Mouse (Mus musculus) heart, embryonic 13.5 days (tissue): ENCODE measurements around the gene Rpl41. TPM values are rescaled to one million over a fixed set of nuclear protein-coding genes. Genes with fewer than 3 reads are reported as not detected.
A peak's percentile ranks its signal among the peaks of the same experiment; 100 is the strongest.

ENCODE experiments used
- ATAC-seq: fragments of 200-750 bp; cut with Nextera tagmentation; 2 replicates; pipeline ENCODE4 v1.8.0; 2017; ENCODE audit warnings: moderate TSS enrichment; ENCODE audit not compliant: insufficient number of reproducible peaks, low FRiP score, low TSS enrichment; ENCODE audit errors: extremely low read depth
- H3K27ac ChIP-seq: fragments of 300-500 bp; sonication (generic); replicated peaks from 2 replicates; pipeline ENCODE4 v1.5.1; 2015; ENCODE audit warnings: moderate library complexity, mild to moderate bottlenecking, inconsistent platforms
- H3K27me3 ChIP-seq: fragments of 300-500 bp; sonication (generic); replicated peaks from 2 replicates; pipeline ENCODE4 v1.6.1; 2015; ENCODE audit warnings: mild to moderate bottlenecking, inconsistent platforms
- H3K36me3 ChIP-seq: fragments of 300-500 bp; sonication (generic); 2 replicates; pipeline ENCODE4 v1.6.1; 2015; ENCODE audit warnings: mild to moderate bottlenecking, inconsistent platforms
- H3K4me1 ChIP-seq: fragments of 300-500 bp; sonication (generic); 2 replicates; pipeline ENCODE4 v1.6.1; 2015; ENCODE audit warnings: inconsistent platforms
- H3K4me2 ChIP-seq: fragments of 300-500 bp; sonication (generic); 2 replicates; pipeline ENCODE4 v1.6.1; 2015; ENCODE audit warnings: inconsistent platforms, mild to moderate bottlenecking, moderate library complexity
- H3K4me3 ChIP-seq: fragments of 300-500 bp; sonication (generic); 2 replicates; pipeline ENCODE4 v1.5.1; 2015; ENCODE audit warnings: moderate library complexity, mild to moderate bottlenecking, inconsistent platforms
- H3K9ac ChIP-seq: fragments of 300-500 bp; sonication (generic); 2 replicates; pipeline ENCODE4 v1.6.1; 2015; ENCODE audit warnings: inconsistent platforms, mild to moderate bottlenecking, moderate library complexity
- H3K9me3 ChIP-seq: fragments of 300-500 bp; sonication (generic); 2 replicates; pipeline ENCODE4 v1.6.1; 2016; ENCODE audit warnings: inconsistent platforms
- WGBS: fragments of 180-500 bp; shearing (Covaris S2); methylation state at CpG from one replicate; pipeline ENCODE4 v1.1.7; 2015; ENCODE audit warnings: mixed read lengths; 5-methylcytosine and 5-hydroxymethylcytosine counted together
- polyA plus RNA-seq: library from polyadenylated mRNA; unstranded; fragments of >200 nt; fragmentation: Nextera tagmentation; extraction: Ambion mirVana; gene quantifications from 2 replicates; pipeline ENCODE4 v1.2.1, GENCODE M21; 2015

Gene Rpl41
- polyA plus RNA-seq, 1 experiment from 2014 or later = 2,656 TPM

DNA sequence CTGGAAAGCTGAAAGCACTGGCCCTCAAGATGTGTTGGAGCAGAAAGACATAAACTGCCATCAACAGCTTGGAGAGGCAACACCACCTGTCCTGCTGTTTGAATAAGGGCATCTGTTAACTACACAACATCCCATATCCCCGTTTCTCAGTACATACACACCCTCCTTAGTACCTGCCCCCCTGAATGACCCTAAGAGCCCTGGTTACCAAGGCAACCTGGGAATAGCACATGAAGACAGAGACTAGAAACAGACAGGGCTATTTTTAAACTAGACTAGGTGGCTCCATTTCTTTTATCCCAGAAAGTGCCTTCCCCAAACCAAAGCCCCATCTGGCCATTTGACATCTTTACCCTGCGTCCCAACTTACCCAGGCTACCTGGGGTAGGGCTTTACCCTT lies 6.0 kb downstream of the Rpl41 start:
- peaks cover 49% of the 10 kb centered on the region for H3K36me3 ChIP-seq
- no peaks in the 10 kb centered on the region for H3K27me3 ChIP-seq
- H3K9me3 ChIP-seq = no peaks in the 10 kb centered on the region
- no peak overlapping the region for H3K4me3 ChIP-seq
- peaks cover 28% of the 10 kb centered on the region for H3K4me1 ChIP-seq
- no peak overlapping the region for H3K27ac ChIP-seq
- no peak for ATAC-seq
- WGBS = 39% methylated on average over 2 of the region's 2 CpGs
- no peak overlapping the region for H3K4me2 ChIP-seq
- peak overlapping the region; percentile 20; the same call in 1 of the 2 replicates for H3K9ac ChIP-seq

GRCm38 (mm10) chr10:128538340-128538870 lies 10.7 kb downstream of the Rpl41 start:
- H3K4me2 ChIP-seq = no peak overlapping the region
- no peaks in the 10 kb centered on the region for H3K27me3 ChIP-seq
- H3K9ac ChIP-seq = no peak overlapping the region
- H3K4me3 ChIP-seq = no peak overlapping the region
- peaks cover 24% of the 10 kb centered on the region for H3K36me3 ChIP-seq
- H3K9me3 ChIP-seq = no peaks in the 10 kb centered on the region
- WGBS = 75% methylated on average over 1 of the region's 1 CpGs
- no peak overlapping the region for H3K27ac ChIP-seq
- ATAC-seq = no peak
- H3K4me1 ChIP-seq = peaks cover 16% of the 10 kb centered on the region

DNA sequence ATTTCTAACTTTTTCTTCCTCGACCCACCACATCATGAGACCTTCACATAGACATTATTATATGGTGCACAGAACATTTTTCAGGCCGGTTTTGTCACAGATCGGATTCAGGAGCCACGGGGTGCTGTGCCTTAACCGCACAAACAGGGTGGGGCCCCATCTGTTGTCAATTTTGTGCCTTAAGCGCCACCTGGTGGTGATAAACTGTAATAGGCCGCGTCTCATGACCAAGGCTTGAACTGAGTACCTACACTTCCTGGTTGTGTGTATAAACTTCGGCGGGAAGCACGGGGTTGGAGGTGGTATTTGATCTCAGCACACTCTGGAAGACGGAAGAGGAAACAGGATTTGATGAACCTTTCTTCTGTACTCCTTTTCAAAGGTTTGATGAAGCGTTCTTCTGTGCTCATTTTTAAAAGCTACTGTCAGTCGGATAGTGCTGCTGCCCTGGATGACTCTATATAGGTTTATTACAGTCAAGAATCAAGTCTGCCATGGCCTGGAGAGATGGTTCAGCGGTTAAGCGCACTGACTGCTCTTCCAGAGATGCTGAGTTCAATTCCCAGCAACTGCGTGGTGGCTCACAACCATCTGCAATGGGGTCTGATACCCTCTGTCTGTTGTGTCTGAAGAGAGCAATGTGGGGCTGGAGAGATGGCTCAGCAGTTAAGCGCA lies 12.7 kb downstream of the Rpl41 start:
- H3K4me3 ChIP-seq = peak overlapping the region; percentile 21
- H3K9me3 ChIP-seq = no peaks in the 10 kb centered on the region
- 13% methylated on average over 18 of the region's 18 CpGs for WGBS
- peaks cover 6% of the 10 kb centered on the region for H3K36me3 ChIP-seq
- peak overlapping the region; percentile 61; the same call in 1 of the 2 replicates for H3K9ac ChIP-seq
- peaks cover 9% of the 10 kb centered on the region; the same call in 1 of the 2 replicates for H3K4me1 ChIP-seq
- H3K27me3 ChIP-seq = no peaks in the 10 kb centered on the region
- no peak overlapping the region; the same call in 1 of the 2 replicates for H3K27ac ChIP-seq
- H3K4me2 ChIP-seq = peak overlapping the region; percentile 62
- peak; percentile 75 for ATAC-seq

GRCm38 (mm10) chr10:128535624-128536265 lies 13.4 kb downstream of the Rpl41 start:
- Histone ChIP-seq H3K9ac (peak overlapping the region; percentile 61; the same call in 1 of the 2 replicates), H3K36me3 (no peaks in the 10 kb centered on the region), H3K9me3 (no peaks in the 10 kb centered on the region), H3K27me3 (no peaks in the 10 kb centered on the region), H3K4me3 (peak overlapping the region; percentile 21), H3K27ac (no peak overlapping the region; the same call in 1 of the 2 replicates), H3K4me1 (peaks cover 9% of the 10 kb centered on the region; the same call in 1 of the 2 replicates), H3K4me2 (peak overlapping the region; percentile 62)
- 72% methylated on average over 4 of the region's 4 CpGs for WGBS
- no peak for ATAC-seq

DNA sequence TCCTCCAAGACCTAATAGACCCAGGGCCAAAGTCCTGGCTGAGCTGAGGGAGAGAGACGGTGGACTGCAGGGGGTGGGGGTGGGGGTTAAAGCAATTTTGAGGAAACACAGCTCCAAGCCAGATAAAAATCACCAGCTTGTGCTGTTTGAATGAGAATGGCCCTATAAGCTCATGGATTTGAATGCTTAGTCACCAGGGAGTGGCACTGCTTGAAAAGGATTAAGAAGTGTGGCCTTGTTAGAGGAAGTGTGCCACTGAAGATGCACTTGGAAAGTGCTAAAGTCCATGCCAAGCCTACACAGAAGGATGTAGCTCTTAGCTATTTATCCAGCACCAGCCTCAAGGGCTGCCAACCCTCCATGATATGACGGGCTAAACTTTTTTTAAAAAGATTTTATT lies 13.9 kb downstream of the Rpl41 start:
- H3K27ac ChIP-seq = no peak overlapping the region
- peaks cover 9% of the 10 kb centered on the region; the same call in 1 of the 2 replicates for H3K4me1 ChIP-seq
- WGBS = 73% methylated on average over 2 of the region's 2 CpGs
- ATAC-seq = no peak
- H3K27me3 ChIP-seq = no peaks in the 10 kb centered on the region
- H3K36me3 ChIP-seq = no peaks in the 10 kb centered on the region
- H3K9ac ChIP-seq = no peak overlapping the region
- no peak overlapping the region for H3K4me2 ChIP-seq
- H3K4me3 ChIP-seq = no peak overlapping the region
- no peaks in the 10 kb centered on the region for H3K9me3 ChIP-seq

- H3K4me1 ChIP-seq = peaks cover 18% of the 10 kb centered on the region
- WGBS = 26% methylated on average over 28 of the region's 28 CpGs
- ATAC-seq = no peak
- peaks cover 14% of the 10 kb centered on the region for H3K36me3 ChIP-seq
- no peaks in the 10 kb centered on the region for H3K9me3 ChIP-seq
- H3K27me3 ChIP-seq = no peaks in the 10 kb centered on the region
- peak overlapping the region; percentile 68 for H3K27ac ChIP-seq
- peak overlapping the region; percentile 77 for H3K4me3 ChIP-seq
- H3K9ac ChIP-seq = peak overlapping the region; percentile 81
- H3K4me2 ChIP-seq = peak overlapping the region; percentile 89
These were observed 22.4 kb downstream of the Rpl41 start for GRCm38 (mm10) chr10:128526366-128527356.

GRCm38 (mm10) chr10:128525671-128526308 lies 23.3 kb downstream of the Rpl41 start, which contains the start of gene Esyt1:
Gene Esyt1 (minus strand): TSS chr10:128525871.
- under 1% methylated on average over 37 of the region's 37 CpGs for WGBS
- H3K4me1 ChIP-seq = peaks cover 18% of the 10 kb centered on the region
- H3K9ac ChIP-seq = peak within 1 kb of the TSS; percentile 88
- peak; percentile 96 for ATAC-seq
- H3K4me3 ChIP-seq = peak within 1 kb of the TSS; percentile 77
- H3K4me2 ChIP-seq = peak within 1 kb of the TSS; percentile 89
- H3K9me3 ChIP-seq = no peaks in the 10 kb centered on the region
- H3K27ac ChIP-seq = peak within 1 kb of the TSS; percentile 73
- peaks cover 23% of the 10 kb centered on the region for H3K36me3 ChIP-seq
- no peaks in the 10 kb centered on the region for H3K27me3 ChIP-seq

DNA sequence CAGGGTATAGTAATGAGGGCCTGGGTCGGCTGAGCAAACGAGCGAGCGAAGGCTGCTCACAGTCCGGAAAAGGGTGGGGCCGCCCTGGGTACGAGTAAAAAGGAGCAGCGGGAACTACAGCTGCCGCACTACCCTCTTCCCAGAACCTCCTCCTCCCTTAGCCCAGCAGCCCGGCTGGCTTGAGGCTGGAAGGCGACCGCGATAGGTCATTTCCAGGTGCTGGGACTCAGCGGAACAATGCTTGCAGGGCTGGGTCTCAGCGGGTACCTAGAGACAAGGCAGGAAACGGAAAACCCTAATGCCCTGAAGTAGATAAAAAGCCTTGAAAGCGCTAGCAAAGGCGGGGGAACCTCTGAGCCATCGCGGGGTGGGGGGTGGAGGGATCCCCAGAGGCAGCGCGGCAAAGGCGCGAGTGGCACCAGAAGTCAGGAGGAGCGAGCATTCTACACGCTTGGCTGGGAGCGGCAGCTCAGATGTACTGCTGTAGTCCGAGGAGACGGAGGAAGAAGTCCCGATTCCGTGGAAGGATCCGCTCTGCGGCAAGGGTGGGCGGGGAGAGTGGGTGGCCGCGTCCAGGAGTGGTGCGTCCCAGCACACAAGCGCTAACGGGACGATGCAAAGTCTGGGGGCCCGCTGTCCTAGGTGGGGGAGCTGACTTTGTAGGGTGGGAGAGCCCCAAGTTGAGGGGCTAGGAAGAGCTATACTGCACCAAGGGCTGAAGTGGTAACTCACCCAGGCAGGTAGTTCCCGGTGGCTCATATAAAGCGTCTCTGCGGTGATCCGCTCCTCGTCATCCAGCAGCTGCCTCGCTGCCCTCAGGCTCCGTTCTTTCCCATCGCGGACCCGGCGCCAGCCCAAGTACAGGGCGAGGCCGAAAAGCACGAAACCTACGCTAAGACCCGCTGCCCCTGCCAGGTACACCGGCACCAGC lies 24.1 kb downstream of the Rpl41 start:
- H3K9me3 ChIP-seq = no peaks in the 10 kb centered on the region
- peak overlapping the region; percentile 77 for H3K4me3 ChIP-seq
- H3K4me1 ChIP-seq = peaks cover 18% of the 10 kb centered on the region
- WGBS = under 1% methylated on average over 58 of the region's 58 CpGs
- peaks cover 31% of the 10 kb centered on the region for H3K36me3 ChIP-seq
- peak; percentile 3; the same call in 1 of the 2 replicates for ATAC-seq
- H3K27ac ChIP-seq = peak overlapping the region; percentile 73
- peak overlapping the region; percentile 88 for H3K9ac ChIP-seq
- H3K27me3 ChIP-seq = no peaks in the 10 kb centered on the region
- peak overlapping the region; percentile 89 for H3K4me2 ChIP-seq

- H3K4me1 ChIP-seq = peaks cover 18% of the 10 kb centered on the region
- H3K27me3 ChIP-seq = no peaks in the 10 kb centered on the region
- peak overlapping the region; percentile 88 for H3K9ac ChIP-seq
- peak overlapping the region; percentile 89 for H3K4me2 ChIP-seq
- H3K36me3 ChIP-seq = peaks cover 38% of the 10 kb centered on the region
- peak overlapping the region; percentile 73; the same call in 1 of the 2 replicates for H3K27ac ChIP-seq
- 25% methylated on average over 11 of the region's 11 CpGs for WGBS
- ATAC-seq = no peak
- H3K4me3 ChIP-seq = peak overlapping the region; percentile 77
- H3K9me3 ChIP-seq = no peaks in the 10 kb centered on the region
These were observed 24.9 kb downstream of the Rpl41 start for GRCm38 (mm10) chr10:128524111-128524731.
